Mouse (Mus musculus): Measurements from ENCODE around the gene Rabac1.

Gene Rabac1

DNA sequence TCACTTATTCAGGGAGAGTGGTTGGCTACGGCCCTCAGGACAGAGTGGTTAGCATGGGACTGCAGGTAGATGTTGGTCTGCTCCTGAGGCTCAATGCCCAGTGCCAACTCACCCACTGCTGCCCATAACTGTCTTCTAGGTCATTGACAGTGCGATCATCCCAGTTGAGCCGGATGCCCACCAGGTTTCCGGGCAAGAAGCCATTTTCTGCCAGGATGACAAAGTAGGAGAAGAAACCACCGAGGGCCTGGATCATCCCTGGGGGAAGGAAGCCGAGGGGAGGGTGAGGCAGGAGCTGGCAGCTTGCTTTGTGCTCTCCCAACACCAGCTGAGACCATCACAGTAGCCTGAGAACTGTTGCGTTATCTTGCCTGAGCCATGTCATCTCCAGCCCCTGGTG lies 7.9 kb upstream of the Rabac1 start:
- DNase-seq (ENCODE audit: low spot score), result no peak

- DNase-seq (ENCODE audit: low spot score), result no peak
Observed at GRCm38 (mm10) chr7:24978781-24979180, 6.2 kb upstream of the Rabac1 start.

DNA sequence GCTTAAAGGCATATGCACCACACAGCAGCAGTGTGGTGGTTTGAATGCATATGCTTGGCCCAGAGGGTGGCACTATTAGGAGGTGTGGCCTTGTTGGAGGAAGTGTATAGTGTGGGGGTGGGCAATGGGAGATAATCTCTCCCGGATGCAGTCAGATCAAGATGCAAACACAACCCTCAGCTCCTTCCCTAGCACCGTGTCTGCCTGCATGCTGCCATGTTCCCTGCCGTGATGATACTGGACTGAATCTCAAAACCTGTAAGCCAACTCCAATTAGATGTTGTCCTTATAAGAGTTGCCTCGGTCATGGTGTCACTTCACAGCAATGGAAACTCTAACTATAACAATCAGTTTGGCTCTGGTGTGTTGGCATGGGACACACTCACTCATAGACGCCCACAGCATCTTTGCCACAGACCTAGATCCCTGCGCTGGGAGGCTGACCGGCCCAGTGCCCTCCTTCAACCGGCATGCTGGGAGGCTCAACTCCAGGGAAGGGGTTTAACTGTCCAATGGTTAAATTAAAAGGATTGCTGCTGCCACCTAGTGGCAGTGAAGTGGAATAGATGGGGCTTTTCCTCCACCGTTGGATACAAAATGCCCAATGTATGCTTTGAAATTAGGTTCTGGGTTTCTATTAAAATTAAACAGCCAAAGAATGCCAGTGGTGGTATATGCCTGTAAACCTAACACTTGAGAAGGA lies 2.5 kb upstream of the Rabac1 start:
- no peak for DNase-seq (ENCODE audit: low spot score)

GRCm38 (mm10) chr7:24973902-24974301 lies 1.3 kb upstream of the Rabac1 start:
- no peak for DNase-seq (ENCODE audit: low spot score)

DNA sequence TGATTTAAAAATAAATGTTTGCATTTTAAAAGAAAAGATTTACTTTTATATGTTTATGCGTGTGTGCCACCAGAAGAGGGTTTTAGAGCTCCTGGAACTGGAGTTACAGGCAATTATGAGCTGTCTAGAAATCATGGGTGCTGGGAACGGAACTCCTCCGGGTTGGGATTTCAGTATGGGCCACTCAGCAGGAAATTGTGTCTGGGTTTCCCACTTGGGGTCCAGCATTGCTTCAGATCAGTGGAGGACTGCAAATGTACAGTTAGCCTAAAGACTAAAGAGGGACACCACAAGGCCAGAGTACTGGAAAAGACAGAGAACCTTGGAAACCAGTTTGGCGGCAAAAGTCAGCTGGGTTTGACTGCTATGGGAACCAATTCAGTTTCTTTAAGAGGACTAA lies 654 bp upstream of the Rabac1 start:
- no peak for DNase-seq (ENCODE audit: low spot score)

GRCm38 (mm10) chr7:24971261-24971971 lies 1.1 kb downstream of the Rabac1 start:
- peak; percentile 39 for DNase-seq (ENCODE audit: low spot score)

GRCm38 (mm10) chr7:24970341-24970740 lies 2.2 kb downstream of the Rabac1 start:
- DNase-seq (ENCODE audit: low spot score), result no peak

DNA sequence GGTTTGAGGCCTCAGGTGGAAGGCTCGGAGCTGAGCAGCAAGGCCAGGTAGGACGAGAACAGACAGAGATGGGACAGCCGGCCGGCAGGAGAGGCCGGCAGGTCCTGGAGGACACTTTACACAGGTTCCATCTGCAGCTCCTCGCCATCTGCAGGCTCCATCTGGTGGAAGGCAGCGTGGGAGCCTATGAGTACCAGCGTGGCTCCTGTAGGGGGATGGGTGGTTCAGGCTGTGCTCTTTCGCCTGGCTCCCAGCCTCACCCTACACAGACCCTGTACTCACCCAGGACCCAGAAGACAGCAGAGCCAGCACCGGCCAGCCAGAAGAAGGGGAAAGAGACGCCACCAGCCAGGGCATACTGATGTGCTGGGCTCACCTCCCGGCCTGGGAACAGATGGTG lies 2.7 kb downstream of the Rabac1 start:
- DNase-seq (ENCODE audit: low spot score), result no peak

GRCm38 (mm10) chr7:24968463-24968862 lies 4.1 kb downstream of the Rabac1 start:
- no peak for DNase-seq (ENCODE audit: low spot score)

DNA sequence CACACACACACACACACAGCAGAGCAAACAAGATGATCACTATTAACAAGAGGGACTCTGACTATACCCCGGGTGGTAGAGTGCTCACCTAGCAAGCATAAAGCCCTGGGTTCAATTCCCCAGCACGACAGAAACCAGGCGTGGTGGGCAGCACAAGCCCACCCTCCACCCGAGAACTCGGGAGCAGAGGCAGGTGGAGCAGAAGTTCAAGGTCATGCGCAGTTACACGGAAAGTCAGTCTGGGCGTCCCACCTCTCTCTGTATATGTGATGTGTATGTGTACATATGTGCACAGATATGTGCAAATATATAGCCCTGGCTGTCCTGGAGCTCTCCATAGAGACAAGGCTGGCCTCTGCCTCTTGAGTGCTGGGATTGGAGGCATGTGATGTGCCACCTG lies 4.6 kb downstream of the Rabac1 start:
- no peak for DNase-seq (ENCODE audit: low spot score)

GRCm38 (mm10) chr7:24964897-24965535 lies 7.5 kb downstream of the Rabac1 start:
- DNase-seq (ENCODE audit: low spot score), result peak; percentile 73

GRCm38 (mm10) chr7:24964288-24964687 lies 8.3 kb downstream of the Rabac1 start:
- no peak for DNase-seq (ENCODE audit: low spot score)

DNA sequence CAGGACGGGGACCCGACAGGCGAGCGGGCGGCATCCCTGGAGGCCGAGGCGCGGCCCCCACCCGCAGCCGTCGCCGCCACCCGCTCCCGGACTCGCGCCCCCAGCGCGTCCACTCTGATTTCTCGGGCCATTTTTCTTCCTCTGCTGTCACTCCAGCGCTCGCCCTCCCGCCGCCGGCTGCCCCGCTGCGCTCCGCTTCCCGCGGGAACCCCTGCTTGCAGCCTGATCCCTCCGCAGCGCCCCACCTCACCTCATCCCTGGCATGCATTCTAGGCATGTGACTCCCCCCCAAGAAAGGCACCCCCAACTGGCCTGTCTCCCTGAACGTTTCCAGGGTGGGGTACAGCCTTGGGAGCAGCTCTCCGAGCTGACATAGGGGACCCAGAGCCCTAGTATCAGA lies 17.3 kb downstream of the Rabac1 start:
- DNase-seq (ENCODE audit: low spot score), result no peak

DNA sequence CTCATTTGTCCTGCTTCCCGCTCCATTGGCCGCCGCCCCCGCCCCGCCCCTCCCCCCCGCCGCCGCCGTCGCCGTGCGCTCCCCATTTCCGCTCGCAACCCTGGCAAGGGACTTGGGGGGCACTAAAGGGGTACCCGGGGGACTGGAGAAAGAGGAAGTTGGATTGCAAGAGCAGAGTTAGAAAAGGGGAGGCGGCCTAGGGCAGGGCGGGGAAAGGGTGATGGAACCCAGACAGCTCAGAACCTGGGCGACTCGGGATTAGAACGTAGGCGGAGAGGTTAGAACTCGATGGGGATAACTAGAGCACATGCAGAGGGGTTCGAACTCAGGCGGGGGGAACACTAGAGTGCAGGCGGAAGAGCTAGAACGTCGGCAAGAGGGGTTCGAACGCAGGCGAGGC lies 18.1 kb downstream of the Rabac1 start:
- no peak for DNase-seq (ENCODE audit: low spot score)

DNA sequence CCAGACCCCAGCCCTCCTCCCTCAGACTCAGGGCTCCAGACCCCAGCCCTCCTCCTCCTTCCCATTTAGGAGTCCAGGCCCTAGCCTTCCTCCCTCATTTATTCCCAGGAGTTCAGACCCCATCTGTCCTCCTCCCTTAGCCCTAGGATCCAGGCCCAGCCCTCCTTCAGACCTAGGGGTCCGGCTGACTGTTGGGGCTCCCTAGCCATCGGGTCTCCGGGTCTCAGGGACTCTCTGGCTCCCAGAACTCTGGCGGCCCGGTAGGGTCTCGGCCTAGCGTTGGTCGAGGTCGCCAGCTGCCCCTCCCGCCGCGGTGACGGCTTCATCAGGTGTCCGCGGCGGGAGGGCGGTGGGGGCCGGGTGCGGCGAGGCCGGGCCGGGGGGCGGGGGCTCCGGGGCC lies 18.6 kb downstream of the Rabac1 start:
- DNase-seq (ENCODE audit: low spot score), result no peak

DNA sequence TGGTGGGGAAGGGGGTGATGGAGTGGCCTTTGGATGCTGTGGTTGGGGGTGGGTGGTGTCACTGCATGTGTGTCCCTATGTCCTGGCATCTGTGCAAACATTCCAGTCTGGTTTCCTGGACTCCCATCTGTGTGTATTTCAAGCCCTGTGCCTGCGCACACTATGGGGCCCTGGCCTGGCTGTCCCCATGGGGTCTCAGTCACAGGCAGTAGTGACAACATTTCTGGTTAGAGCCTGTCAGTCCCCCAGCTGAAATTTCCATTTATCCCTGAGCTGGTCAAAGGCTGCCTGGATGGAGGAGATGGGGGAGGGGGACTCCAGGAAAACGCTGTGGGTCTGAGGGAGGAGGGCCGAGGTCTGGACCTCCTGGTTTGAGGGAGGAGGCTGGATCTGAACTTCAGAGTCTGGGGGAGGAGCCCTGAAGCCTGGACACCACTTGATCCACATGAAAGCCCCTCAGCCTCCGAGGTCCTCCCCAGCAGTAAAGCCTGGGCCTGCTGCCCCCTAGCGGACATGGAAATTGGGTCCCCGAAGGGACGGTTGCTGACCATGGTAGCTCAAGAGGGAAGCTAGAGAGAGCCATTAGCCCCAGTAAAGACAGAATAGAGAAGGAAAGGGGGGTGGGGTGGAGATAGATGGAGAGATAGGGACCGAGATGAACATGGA lies 22.5 kb downstream of the Rabac1 start:
- DNase-seq (ENCODE audit: low spot score), result peak; percentile 70

- no peak for DNase-seq (ENCODE audit: low spot score)
Observed at GRCm38 (mm10) chr7:24948774-24949173, 23.8 kb downstream of the Rabac1 start.

DNA sequence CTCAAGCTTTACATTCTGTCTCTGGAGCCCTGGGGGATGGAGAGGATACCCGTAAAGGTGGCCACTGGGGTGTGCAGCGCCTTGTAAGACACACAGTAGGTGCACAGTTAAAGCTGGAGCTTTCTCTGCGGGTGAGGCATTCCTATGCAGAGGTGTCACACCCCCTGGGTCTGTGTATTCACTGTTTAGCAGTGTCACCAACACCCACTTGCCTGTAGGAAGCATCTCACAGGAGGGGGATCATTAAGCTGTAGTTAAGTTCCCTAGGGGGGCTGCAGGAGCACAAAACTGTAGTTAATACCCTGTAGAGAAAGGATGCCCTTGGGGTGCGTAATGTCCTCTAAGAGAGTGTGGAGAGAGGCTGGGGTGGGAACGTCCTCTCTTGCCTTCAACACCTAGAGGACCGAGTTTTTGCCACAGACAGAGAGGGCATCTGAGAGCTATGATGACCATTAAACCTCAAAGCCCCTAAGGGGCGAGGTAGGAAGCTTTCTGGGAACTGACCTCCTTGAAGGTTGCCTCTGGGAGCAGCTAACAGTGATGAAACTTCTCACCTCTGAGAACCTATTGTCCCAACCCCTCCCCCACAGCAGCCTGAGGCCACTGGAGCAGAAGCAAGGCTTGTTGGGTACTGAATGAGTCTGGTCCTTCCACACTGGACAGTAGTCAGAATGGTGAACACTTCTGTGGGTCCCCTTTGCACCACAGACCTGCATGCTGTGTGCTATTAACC lies 25.1 kb downstream of the Rabac1 start:
- no peak for DNase-seq (ENCODE audit: low spot score)

- DNase-seq (ENCODE audit: low spot score), result no peak
Observed at GRCm38 (mm10) chr7:24944257-24944950, 28.1 kb downstream of the Rabac1 start, which contains the start of gene Gm4881. Gene Gm4881 (minus strand): TSS chr7:24944494.

DNA sequence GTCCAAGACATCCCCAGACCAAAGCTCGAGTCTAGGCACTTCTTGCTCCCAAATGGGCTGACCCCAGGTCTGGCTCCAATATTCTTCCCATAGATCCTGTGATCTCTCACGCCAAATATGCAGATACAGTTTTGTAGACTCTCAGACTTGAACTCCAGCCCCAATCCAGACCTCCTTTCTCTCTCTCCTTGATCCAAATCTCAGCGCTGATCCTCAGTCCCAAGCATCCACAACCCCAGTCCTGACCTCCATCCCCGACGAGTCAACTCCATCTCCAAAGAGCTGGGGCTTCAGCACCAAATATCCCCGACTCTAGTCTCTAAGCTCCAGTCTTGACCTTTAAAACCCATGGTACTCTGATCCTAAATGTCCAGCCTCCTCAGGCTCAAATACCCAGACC lies 28.9 kb downstream of the Rabac1 start:
- no peak for DNase-seq (ENCODE audit: low spot score)

GRCm38 (mm10) chr7:24931651-24932050 lies 40.9 kb downstream of the Rabac1 start:
- DNase-seq (ENCODE audit: low spot score), result no peak
